Mouse (Mus musculus): ENCODE data around the gene Ank3.
A peak's percentile ranks its signal among the peaks of the same experiment; 100 is the strongest.

Ank3 gene

DNA sequence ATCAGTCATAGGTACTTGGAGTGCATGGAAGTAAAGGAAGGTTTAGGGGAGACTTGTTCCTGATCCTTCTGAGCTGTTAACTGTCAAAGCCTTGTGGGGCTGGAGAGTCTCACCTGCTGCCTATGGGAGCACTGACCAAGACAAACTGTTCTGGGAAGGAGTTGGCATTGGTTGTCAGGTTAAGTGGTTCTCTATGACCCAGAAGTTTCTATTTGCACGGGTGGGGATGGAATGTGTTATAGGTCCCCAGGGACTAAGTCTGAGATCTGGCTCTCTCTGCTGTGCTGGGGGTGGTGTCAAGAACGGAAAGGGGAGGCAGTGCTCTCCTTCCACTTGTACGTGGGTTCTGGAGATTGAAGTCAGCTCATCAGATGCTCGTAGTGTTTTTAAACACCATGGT, 6.9 kb downstream of the Ank3 start:
- DNase-seq (ENCODE audit: extremely low spot score, low spot score), result no peak

GRCm38 (mm10) chr10:69414888-69415287, 16.3 kb downstream of the Ank3 start:
- DNase-seq (ENCODE audit: extremely low spot score, low spot score), result no peak

DNA sequence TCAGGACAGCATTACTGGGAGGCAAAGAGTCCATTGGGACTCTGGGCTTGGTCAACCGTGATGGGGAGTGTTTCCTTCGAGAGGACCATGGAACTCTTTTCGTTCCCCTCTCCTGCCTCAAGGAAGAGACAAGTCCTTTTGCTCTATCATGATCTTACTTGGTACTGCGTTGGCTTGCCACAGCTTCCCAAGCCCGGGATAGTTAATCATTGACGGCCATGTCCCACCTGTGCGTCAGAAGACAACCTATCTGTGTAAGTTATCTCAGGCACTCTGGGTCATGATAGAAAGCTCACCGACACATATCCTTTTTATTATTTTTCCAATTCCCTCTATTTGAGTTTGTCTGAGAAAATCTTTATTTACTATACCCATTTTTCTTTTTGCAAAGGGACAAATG, 20.1 kb downstream of the Ank3 start:
- no peak for DNase-seq (ENCODE audit: extremely low spot score, low spot score)

DNA sequence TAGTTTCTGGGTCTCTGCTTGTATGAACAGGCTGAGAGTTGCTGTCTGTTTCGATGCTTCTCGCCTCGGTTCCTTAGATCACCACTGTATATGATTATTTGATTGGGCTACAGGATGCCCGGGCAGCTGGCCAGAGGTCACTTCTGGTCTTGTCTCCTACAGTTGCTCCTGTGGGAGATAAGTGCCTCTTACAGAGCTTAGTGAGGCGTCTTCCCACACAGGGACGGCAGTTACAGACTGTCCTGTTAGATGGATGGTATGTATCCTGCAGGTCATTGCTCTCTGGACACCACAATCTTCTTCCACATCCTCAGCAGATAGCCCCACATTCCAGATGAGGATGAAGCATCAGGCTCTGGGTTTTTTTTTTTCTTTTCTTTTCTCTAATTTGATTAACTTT, 21.7 kb downstream of the Ank3 start:
- DNase-seq (ENCODE audit: extremely low spot score, low spot score), result no peak

- no peak for DNase-seq (ENCODE audit: extremely low spot score, low spot score)
These were observed 25.5 kb downstream of the Ank3 start for GRCm38 (mm10) chr10:69424051-69424450.

DNA sequence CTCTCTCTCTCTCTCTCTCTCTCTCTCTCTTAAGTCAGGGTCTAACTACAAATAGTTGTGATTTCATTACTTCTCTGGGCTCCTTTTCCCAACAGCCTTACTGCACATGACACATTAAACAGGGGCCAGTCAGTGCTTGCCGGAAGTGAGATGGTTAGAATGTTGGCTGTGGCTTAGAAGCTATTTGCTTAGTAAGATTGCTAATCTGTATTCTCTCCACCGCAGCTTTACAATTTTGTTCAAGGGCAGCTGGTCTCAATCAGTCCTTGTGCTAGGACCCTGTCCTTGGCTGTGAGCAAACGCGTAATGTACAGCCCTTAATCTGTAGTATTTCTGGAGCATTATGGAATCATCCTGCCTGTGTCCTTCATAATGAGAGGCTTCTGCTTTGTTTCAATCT, 31.6 kb downstream of the Ank3 start:
- no peak for DNase-seq (ENCODE audit: extremely low spot score, low spot score)

DNA sequence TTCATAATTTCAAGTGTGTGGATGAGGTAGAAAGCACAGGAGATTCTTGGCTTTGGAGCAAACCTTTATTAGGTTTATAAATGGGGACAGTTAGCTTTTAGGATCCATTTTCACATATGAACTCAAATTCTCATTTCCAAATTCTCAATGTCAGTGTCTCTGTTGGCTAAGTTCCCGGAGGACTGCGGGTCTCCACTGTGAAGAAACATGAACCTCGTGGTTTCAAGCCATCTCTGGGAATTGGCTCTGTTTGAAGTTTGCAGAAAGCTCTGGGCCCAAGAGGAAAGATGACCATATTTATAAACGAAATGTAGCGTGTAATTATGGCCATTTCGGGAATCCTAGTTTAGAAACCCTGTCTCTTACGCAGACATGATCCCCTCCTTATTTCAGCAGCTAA, 32.5 kb downstream of the Ank3 start:
- DNase-seq (ENCODE audit: extremely low spot score, low spot score), result no peak

DNA sequence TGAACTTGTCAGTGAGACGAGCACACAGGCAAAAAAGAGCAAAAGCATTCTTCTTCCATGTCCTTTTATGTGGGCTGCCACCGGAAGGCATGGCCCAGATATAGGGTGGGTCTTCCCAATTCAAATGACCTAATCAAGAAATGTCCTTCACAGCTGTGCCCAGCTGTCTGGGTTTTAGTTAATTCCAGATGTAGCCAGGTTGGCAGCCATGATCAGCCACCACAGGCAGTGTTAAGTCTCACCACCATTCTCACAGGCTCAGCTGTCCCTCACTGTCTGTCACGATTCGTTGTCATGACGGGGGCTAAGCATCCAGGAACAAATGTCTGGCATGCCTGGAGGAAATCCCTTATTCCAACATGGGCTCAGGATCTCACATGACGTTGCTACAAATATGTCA, 36.6 kb downstream of the Ank3 start:
- no peak for DNase-seq (ENCODE audit: extremely low spot score, low spot score)

GRCm38 (mm10) chr10:69439449-69439848, 40.9 kb downstream of the Ank3 start:
- no peak for DNase-seq (ENCODE audit: extremely low spot score, low spot score)

- no peak for DNase-seq (ENCODE audit: extremely low spot score, low spot score)
These were observed 46.0 kb downstream of the Ank3 start for GRCm38 (mm10) chr10:69444546-69444945.

GRCm38 (mm10) chr10:69445951-69446350, 47.4 kb downstream of the Ank3 start:
- DNase-seq (ENCODE audit: extremely low spot score, low spot score), result no peak

- DNase-seq (ENCODE audit: extremely low spot score, low spot score), result no peak
These were observed 48.0 kb downstream of the Ank3 start for GRCm38 (mm10) chr10:69446566-69446965.

DNA sequence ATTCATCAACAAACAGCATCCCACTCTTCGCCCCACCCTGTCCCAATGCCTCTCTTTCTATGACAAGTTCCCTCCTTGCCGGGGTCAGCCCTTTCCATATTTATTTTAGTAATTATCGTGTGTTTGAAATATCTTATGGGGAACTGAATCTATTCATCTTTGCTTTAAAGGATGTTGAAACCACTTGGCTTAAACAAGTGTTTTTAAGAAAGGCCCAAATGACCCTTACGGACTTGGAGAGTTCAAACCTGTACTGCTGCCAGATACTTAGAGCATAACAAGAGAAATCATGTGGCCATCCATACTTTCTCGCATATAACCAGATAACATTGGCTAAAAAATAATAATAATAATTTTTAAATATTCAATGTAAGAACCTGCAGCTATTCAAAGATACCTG, 48.7 kb downstream of the Ank3 start:
- no peak for DNase-seq (ENCODE audit: extremely low spot score, low spot score)

GRCm38 (mm10) chr10:69448174-69448573, 49.6 kb downstream of the Ank3 start:
- DNase-seq (ENCODE audit: extremely low spot score, low spot score), result no peak

DNA sequence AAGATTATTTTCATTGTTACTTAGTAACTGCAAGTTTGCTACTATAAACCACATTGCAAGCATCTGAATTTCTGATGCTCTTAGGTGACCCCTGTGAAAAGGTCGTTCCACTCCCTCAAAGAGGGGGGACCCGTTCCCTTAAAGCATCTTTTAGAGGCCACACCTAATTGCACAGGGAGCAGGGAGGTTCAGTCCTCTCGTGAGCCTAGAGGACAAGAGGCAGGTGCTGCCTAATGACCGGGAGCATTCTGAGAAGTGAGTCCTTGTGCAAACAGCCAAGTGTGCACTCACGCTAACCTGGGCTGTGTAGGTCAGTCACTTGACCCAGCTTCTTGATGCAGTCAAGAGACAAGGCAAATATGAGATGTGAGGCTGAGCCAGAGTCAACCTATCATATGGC, 52.4 kb downstream of the Ank3 start:
- no peak for DNase-seq (ENCODE audit: extremely low spot score, low spot score)

- DNase-seq (ENCODE audit: extremely low spot score, low spot score), result peak; percentile 35
These were observed 53.8 kb downstream of the Ank3 start for GRCm38 (mm10) chr10:69452180-69452977.

GRCm38 (mm10) chr10:69453531-69453930, 55.0 kb downstream of the Ank3 start:
- DNase-seq (ENCODE audit: extremely low spot score, low spot score), result no peak

DNA sequence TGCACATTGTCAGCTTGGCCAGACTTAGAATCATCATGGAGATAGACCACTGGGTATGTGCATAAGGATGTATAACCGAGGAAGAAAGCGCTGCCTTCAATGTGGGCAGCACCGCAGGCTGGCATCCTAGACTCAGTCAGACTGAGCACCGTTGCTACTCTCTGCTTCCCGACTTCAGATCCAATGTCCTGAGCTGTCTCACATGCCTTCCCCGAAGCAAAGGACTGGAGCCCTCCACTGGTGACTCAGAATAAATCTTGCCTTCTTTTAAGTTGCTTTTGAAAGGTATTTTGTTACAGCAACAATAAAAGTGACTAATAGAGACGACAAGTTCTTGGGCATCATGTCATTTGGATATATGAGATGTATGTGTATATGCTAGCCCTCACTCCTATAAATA, 55.9 kb downstream of the Ank3 start:
- no peak for DNase-seq (ENCODE audit: extremely low spot score, low spot score)

DNA sequence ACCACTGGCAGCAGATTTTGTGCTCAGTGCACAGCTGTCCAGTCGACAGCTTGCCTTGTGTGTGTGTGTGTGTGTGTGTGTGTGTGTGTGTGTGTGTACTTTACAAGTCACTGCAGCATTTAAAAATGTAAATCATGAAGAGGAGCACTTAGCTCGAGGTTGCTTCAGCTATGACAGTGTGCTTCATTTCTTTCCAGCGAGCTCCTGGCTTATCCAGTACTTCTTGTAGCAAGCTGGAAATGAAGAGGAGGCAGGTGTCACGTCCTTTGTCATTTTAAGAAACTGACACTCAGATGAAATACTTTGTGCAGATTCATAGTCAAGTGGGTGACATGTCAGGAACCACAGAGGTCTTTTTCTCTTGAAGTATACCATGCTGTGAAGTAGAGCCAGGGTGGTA, 66.3 kb downstream of the Ank3 start:
- no peak for DNase-seq (ENCODE audit: extremely low spot score, low spot score)

DNA sequence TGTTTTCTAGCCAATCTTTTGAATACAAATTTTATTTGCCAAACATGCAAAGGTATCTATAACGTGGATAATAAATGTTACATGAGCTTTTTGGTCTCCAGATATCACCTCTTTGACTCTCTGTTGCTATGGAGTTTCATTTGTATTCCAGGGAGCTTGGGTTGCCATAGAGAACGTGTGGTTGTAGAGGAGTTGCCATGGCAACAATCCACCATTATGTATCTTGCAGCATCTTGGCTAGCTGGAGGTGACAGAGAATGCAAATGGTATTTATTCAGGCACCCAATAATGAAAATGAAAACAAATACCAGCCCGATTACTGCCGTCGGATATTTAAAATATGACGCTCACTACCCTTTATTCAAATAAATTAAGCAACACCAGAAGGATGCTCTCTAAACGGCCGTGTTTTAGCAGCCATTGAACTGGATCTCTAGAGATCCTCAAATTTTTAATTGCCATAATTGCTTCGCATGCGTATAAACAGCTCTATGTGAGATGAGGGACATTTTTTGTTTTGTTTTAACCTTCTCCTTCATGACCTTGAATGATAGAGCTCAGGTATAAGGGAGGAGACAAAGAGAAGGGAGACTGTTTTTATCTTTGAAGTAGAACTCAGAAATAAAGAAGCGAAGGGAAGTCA, 67.1 kb downstream of the Ank3 start:
- DNase-seq (ENCODE audit: extremely low spot score, low spot score), result no peak

- DNase-seq (ENCODE audit: extremely low spot score, low spot score), result no peak
These were observed 67.6 kb downstream of the Ank3 start for GRCm38 (mm10) chr10:69466201-69466585.

- no peak for DNase-seq (ENCODE audit: extremely low spot score, low spot score)
These were observed 68.0 kb downstream of the Ank3 start for GRCm38 (mm10) chr10:69466586-69466985.

DNA sequence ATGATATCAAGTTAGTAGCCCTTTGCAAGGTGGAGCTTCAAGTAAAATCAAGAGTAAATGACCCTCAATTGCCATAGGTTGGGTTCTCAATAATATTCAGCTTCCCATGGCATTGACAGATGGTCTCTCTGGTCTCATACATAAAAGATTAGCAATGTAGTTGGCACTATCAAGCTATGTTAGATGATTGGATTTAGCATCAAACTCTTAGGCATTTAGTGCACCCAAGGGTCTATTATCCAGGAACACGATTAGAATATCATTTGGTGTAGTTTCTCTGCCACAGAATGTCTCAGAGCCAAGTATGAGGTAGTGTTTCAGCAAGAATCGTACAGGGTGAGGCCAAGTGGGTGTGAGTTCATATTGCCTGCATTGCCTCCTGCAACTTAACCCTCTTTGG, 68.6 kb downstream of the Ank3 start:
- DNase-seq (ENCODE audit: extremely low spot score, low spot score), result no peak

Measured in neural tube, embryonic 10.5 days (tissue).